Mouse (Mus musculus) kidney, embryonic 14.5 days (tissue): ENCODE measurements at regions not wholly inside any gene's neighbourhood (a gene's known extent, or its start where the extent isn't known, plus 50 kb on each side); places are given as distances from the start of the nearest gene placed in this dataset.

ENCODE experiments used
- ATAC-seq: fragments of 200-750 bp; cut with Nextera tagmentation; 2 replicates; pipeline ENCODE4 v1.8.0; 2017; ENCODE audit warnings: moderate number of reproducible peaks, mild to moderate bottlenecking, moderate TSS enrichment, moderate library complexity; ENCODE audit not compliant: low FRiP score, low TSS enrichment
- H3K27ac ChIP-seq: fragments of 300-500 bp; sonication (generic); 2 replicates; pipeline ENCODE4 v1.5.1; 2014; ENCODE audit warnings: low read depth, mild to moderate bottlenecking, low read length, moderate library complexity, mixed read lengths
- H3K27me3 ChIP-seq: fragments of 300-500 bp; sonication (generic); 2 replicates; pipeline ENCODE4 v1.6.1; 2014; ENCODE audit warnings: mild to moderate bottlenecking, low read length; ENCODE audit not compliant: control insufficient read depth, insufficient read depth
- H3K36me3 ChIP-seq: fragments of 300-500 bp; sonication (generic); 2 replicates; pipeline ENCODE4 v1.6.1; 2014; ENCODE audit warnings: low read length, mixed read lengths; ENCODE audit not compliant: control insufficient read depth, insufficient read depth
- H3K4me1 ChIP-seq: fragments of 300-500 bp; sonication (generic); 2 replicates; pipeline ENCODE4 v1.6.1; 2014; ENCODE audit warnings: low read length, mixed read lengths; ENCODE audit not compliant: control insufficient read depth, insufficient read depth
- H3K4me2 ChIP-seq: fragments of 300-500 bp; sonication (generic); replicated peaks from 2 replicates; pipeline ENCODE4 v1.6.1; 2014; ENCODE audit warnings: low read depth, mild to moderate bottlenecking, low read length
- H3K4me3 ChIP-seq: fragments of 300-500 bp; sonication (generic); 2 replicates; pipeline ENCODE4 v1.5.1; 2014; ENCODE audit warnings: mild to moderate bottlenecking, low read length
- H3K9ac ChIP-seq: fragments of 300-500 bp; sonication (generic); 2 replicates; pipeline ENCODE4 v1.6.1; 2014; ENCODE audit warnings: low read depth, mild to moderate bottlenecking, low read length, moderate library complexity
- H3K9me3 ChIP-seq: fragments of 300-500 bp; sonication (generic); 2 replicates; pipeline ENCODE4 v1.6.1; 2016; ENCODE audit warnings: low read length; ENCODE audit not compliant: control insufficient read depth
- WGBS: fragments of 180-500 bp; shearing (Covaris S2); extraction: QIAGEN DNeasy Blood & Tissue Kit; methylation state at CpG from one replicate; pipeline ENCODE4 v1.1.7; 2014; 5-methylcytosine and 5-hydroxymethylcytosine counted together

- H3K9me3 ChIP-seq, result no peaks in the 10 kb centered on the region
- H3K27ac ChIP-seq, result no peak overlapping the region
- no peak overlapping the region for H3K4me3 ChIP-seq
- 86% methylated on average over 5 of the region's 5 CpGs for WGBS
- ATAC-seq, result no peak
- no peaks in the 10 kb centered on the region for H3K27me3 ChIP-seq
- H3K9ac ChIP-seq, result no peak overlapping the region
- H3K36me3 ChIP-seq, result no peaks in the 10 kb centered on the region
- no peaks in the 10 kb centered on the region for H3K4me1 ChIP-seq
- H3K4me2 ChIP-seq, result no peak overlapping the region
These were observed 288.7 kb upstream of the Plscr5 start for GRCm38 (mm10) chr9:91904066-91904465.

DNA sequence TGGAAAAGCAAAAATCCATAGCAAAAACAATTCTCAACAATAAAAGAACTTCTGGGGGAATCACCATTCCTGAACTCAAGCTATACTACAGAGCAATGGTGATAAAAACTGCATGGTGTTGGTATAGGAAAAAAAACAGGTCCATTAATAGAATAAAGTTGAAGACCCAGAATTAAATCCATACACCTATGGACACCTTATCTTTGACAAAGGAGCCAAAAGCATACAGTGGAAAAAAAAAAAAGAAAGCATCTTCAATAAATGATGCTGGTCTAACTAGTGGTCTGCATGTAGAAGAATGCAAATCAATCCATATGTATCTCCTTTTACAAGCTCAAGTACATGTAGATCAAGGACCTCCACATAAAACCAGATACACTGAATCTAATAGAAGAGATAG lies 291.8 kb upstream of the Plscr5 start:
- Histone ChIP-seq H3K9ac (no peak overlapping the region), H3K4me3 (no peak overlapping the region), H3K4me2 (no peak overlapping the region), H3K36me3 (no peaks in the 10 kb centered on the region), H3K4me1 (no peaks in the 10 kb centered on the region), H3K27me3 (no peaks in the 10 kb centered on the region), H3K9me3 (no peaks in the 10 kb centered on the region), H3K27ac (no peak overlapping the region)
- no peak for ATAC-seq

DNA sequence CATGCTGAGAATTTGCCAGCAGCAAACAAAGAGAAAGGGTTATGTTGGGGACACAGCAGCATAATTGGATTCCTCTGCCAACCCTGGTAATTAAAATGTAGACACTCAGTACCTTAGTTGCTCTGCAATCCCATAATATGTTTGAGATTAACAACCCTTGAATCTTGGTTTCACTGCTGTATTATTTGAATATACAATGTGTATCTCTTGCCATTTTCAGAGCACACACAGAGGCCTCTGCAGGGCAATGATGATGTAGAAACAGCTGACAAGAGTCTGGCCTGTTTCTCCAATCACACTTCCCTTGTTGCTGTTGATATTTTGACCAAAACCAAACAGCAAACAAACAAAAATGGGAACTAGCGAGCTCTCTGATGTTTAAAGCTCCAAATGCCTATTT lies 315.9 kb upstream of the Plscr5 start:
- ATAC-seq, result no peak
- Histone ChIP-seq H3K4me1 (no peaks in the 10 kb centered on the region), H3K27ac (no peak overlapping the region), H3K36me3 (no peaks in the 10 kb centered on the region), H3K27me3 (no peaks in the 10 kb centered on the region), H3K4me3 (no peak overlapping the region), H3K9ac (no peak overlapping the region), H3K4me2 (no peak overlapping the region), H3K9me3 (no peaks in the 10 kb centered on the region)
- 96% methylated on average over 1 of the region's 1 CpGs for WGBS

GRCm38 (mm10) chr9:91831556-91831955 lies 361.2 kb upstream of the Plscr5 start:
- 65% methylated on average over 3 of the region's 3 CpGs for WGBS
- no peak overlapping the region for H3K27ac ChIP-seq

DNA sequence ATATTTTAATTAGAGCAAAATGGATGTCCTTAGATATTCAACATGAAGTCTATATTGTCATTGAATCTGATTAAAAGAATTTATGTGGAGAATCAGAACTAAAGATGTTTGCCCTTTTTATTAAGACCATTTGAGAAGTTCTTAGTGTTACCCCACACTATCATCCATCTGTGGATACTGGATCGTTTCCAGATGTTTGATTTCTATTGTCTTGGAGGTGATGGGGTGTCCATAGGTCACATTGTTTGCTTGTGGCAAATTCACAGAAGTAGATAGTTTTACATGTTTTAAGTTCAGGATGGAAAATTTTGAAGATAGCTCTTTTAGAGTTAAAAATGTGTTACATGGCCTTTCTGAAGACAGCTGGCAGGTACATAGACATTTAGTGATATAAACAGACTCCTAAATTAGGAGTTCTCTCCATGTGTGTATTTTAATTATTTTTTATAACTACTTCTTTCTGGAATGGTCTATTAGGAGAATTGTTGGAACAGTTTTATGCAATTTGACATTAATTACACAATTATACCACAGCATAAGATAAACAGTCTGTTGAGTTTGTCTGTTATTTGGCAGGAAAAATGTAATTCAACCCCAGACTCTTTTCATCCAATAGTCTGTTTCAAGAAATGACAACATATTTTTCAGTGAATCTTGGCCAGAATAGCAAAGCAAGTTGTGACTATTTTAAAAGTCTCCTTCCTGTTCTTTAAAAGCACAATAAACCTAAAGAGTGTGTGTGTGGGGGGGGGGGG lies 368.8 kb upstream of the Plscr5 start:
- ATAC-seq, result no peak
- 85% methylated on average over 1 of the region's 1 CpGs for WGBS
- no peaks in the 10 kb centered on the region for H3K27me3 ChIP-seq

More at GRCm38 (mm10) chr9:91831556-91831955, 361.2 kb upstream of the Plscr5 start:
- H3K4me1 ChIP-seq, result no peaks in the 10 kb centered on the region
- H3K9me3 ChIP-seq, result no peaks in the 10 kb centered on the region
- ATAC-seq, result no peak
- no peak overlapping the region for H3K4me3 ChIP-seq
- H3K9ac ChIP-seq, result no peak overlapping the region
- H3K36me3 ChIP-seq, result no peaks in the 10 kb centered on the region
- no peaks in the 10 kb centered on the region for H3K27me3 ChIP-seq
- no peak overlapping the region for H3K4me2 ChIP-seq

GRCm38 (mm10) chr9:91818616-91819328 lies 374.0 kb upstream of the Plscr5 start:
- H3K4me2 ChIP-seq, result no peak overlapping the region
- no peak overlapping the region for H3K27ac ChIP-seq
- H3K4me3 ChIP-seq, result no peak overlapping the region
- no peaks in the 10 kb centered on the region for H3K36me3 ChIP-seq
- no peaks in the 10 kb centered on the region for H3K27me3 ChIP-seq
- H3K4me1 ChIP-seq, result no peaks in the 10 kb centered on the region
- 84% methylated on average over 13 of the region's 13 CpGs for WGBS
- ATAC-seq, result no peak; the same call in 1 of the 2 replicates
- H3K9ac ChIP-seq, result no peak overlapping the region
- no peaks in the 10 kb centered on the region for H3K9me3 ChIP-seq

More for the DNA sequence above, 368.8 kb upstream of the Plscr5 start:
- H3K9ac ChIP-seq, result no peak overlapping the region
- no peak overlapping the region for H3K27ac ChIP-seq
- H3K36me3 ChIP-seq, result no peaks in the 10 kb centered on the region
- H3K4me2 ChIP-seq, result no peak overlapping the region
- H3K9me3 ChIP-seq, result no peaks in the 10 kb centered on the region
- no peak overlapping the region for H3K4me3 ChIP-seq
- no peaks in the 10 kb centered on the region for H3K4me1 ChIP-seq

GRCm38 (mm10) chr9:91803372-91803961 lies 389.3 kb upstream of the Plscr5 start:
- WGBS, result 70% methylated on average over 3 of the region's 3 CpGs
- no peak overlapping the region for H3K9ac ChIP-seq
- ATAC-seq, result no peak
- no peak overlapping the region for H3K4me2 ChIP-seq
- H3K9me3 ChIP-seq, result no peaks in the 10 kb centered on the region
- no peak overlapping the region for H3K27ac ChIP-seq
- H3K27me3 ChIP-seq, result no peaks in the 10 kb centered on the region
- H3K4me1 ChIP-seq, result no peaks in the 10 kb centered on the region
- no peak overlapping the region for H3K4me3 ChIP-seq
- H3K36me3 ChIP-seq, result no peaks in the 10 kb centered on the region

DNA sequence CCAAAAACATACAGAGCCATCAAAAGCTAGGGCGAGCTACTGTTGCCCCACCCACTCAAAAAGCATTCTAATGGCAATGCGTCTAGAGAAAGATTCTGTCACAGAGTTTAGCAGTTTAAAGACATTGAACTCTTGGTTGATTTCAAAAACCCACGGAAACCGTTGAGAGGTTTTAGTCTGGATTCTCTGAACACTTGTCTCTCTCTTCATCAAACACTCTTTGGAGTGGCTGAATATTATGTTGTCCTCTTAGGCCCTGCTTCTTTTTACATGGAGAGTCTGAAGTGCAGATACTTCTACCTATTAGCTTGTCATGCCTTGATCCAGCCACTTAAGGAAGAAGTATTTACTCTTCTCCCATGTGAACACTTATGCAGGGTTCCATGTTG lies 393.9 kb upstream of the Plscr5 start:
- H3K27ac ChIP-seq, result no peak overlapping the region
- H3K4me1 ChIP-seq, result no peaks in the 10 kb centered on the region
- no peaks in the 10 kb centered on the region for H3K27me3 ChIP-seq
- no peaks in the 10 kb centered on the region for H3K36me3 ChIP-seq
- no peak overlapping the region for H3K4me3 ChIP-seq
- no peak overlapping the region for H3K9ac ChIP-seq
- no peaks in the 10 kb centered on the region for H3K9me3 ChIP-seq
- WGBS, result 90% methylated on average over 4 of the region's 4 CpGs
- ATAC-seq, result no peak
- no peak overlapping the region for H3K4me2 ChIP-seq
